Mouse (Mus musculus) erythroblast, embryonic 14.5 days (primary cell): ENCODE measurements around the gene Gm21887.
"Not testable (repeated sequence)": the region's sequence is repeated elsewhere in the genome, so short reads cannot be mapped to it uniquely, and the experiment has no call there.

Experiments
- GATA1 ChIP-seq: IDR thresholded peaks from 2 replicates; pipeline ENCODE4 v1.6.1; 2012; ENCODE audit warnings: low read length, inconsistent platforms, mixed read lengths
- TAL1 ChIP-seq: IDR thresholded peaks from 3 replicates; pipeline ENCODE4 v1.6.1; 2012; ENCODE audit warnings: low read length, inconsistent platforms, mixed read lengths

DNA sequence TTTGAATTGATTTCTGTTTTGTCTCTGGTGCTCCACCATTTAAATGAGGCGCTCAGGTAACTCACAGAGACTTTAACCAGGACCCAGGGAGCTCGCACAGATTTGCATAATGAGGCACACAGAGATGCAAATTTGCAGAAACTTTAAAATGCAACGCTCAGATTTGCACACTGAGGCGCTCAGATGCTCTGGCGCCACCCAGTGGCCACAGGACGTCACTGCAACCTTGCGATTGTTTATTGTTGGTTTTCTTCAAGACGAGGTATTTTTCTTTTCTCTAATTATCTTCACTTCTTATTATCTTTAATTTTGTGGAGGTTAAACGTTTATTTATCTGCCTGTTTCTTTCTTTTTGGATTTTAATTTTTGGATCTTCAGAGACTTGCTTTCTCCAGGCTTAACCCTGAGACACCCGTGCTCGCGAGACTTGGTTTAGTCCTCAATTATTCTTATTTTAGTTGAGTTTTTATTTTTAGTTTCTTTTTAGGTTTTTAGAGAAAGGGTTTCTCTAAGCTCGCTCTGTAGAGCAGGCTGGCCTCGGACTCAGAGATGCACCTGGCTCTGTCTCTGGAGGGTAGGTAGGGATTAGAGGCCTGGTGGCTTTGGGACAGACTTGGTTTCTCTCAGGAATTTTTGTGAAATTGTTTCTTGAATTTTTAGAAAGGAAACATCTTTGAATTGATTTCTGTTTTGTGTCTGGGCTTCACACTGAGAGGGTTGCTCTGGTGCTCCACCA, 10.7 kb downstream of the Gm21887 start:
- TF ChIP-seq TAL1, GATA1: not testable (repeated sequence)
